Mouse (Mus musculus) brain, adult 10 weeks (tissue): ENCODE results near the gene Pafah2. TPM values are rescaled to one million over a fixed set of nuclear protein-coding genes. Genes with fewer than 3 reads are reported as not detected.

Experiments used
- polyA plus RNA-seq: library from polyadenylated mRNA; stranded (reverse); fragments of 350-450 nt; fragmentation: Illumina TruSeq; extraction: RNeasy Lipid Tissue Mini Kit (QIAGEN cat#74804); gene quantifications from one replicate; pipeline ENCODE4 v1.2.3, GENCODE M21; 2015; ENCODE audit warnings: low read depth, low replicate concordance

The Pafah2 gene
- 6.1 TPM for polyA plus RNA-seq

DNA sequence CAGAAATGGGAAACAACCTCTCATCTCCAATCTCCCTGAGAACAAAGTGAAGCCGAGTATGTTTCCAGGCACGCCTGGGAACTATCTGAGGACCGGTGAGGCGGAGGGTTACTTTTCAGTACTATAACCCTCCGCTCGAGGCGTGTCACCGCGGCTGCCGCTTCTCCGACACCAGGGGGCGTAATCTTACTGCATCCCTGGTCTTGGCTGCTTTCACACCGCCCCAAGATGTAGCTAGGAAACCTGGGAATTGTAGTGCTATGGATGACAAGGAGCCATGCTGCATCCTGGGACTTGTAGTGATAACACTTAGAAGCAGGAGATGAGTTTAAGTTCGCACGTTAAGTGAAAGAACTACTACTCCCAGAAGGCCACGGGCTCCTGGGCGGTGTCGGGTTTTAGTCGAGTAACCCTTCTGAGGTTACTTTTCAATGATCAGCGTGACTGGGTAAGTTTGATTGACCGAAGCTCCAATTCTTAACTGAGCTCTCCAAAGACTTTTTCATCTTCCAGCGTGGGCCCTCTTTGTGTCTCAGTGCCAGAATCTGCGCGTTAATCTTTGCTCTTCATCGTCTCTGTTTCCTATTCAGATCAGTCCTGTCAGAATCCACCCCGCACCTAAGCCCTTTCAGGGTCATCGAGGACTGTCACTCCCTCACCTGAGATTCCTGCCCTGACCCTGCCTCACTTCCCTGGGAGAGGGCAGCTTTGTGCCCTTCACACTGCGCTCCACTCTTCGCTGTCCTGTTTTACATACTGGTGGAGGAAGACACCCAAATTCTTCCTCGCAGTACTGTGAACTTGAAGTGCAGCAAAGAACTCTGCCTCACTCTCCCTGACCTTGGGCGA lies at the start of gene Pafah2:
TSS of gene Pafah2 (plus strand) at position 344 of the 849 bp plus-strand sequence.

DNA sequence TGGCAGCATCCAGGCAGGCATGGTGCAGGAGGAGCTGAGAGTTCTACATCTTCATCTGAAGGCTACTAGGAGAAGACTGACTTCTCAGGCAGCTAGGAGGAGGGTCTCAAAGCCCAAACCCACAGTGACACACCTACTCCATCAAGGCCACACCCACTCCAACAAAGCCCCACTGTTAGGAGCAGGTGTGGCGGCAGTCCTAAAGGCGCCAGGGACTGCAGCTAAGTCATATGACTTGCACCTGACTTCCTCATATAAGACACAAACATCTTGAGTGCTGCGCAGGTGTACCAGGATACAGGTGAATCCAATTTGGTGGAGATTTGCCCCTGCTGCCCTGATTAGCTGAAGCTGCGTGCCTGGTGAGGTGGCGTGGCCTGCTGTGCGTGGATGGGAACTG lies 12.4 kb upstream of the Pafah2 start, which contains the start of gene Extl1:
TSS of gene Extl1 (minus strand) at position 101 of the 400 bp plus-strand sequence.

DNA sequence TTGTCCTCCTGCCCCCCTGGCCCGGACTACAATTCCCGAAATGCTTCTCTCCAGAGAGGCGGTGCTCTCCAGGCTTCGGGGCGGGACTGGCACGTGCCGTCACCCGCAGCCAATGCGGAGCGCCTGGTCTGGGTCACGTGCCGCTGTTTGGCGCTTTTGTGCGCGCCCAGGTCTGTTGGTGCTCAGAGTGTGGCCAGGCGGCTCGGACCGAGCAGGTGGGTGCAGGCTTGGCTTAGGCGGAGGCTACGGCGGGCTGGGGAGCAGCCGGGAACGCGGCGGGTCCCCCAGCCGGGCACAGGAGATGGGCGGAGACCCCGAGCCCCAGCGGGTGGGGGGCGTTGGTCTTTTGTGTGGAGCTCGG lies 72.1 kb downstream of the Pafah2 start, which contains the start of gene Stmn1:
TSS of gene Stmn1 (plus strand) at position 106 of the 361 bp plus-strand sequence.

Other genes starting within 250 kb of the Pafah2 start
- gene Cep85, start 209.2 kb upstream of the Pafah2 start, polyA plus RNA-seq: 12.2 TPM
- not detected for gene Gm7534, start 193.3 kb upstream of the Pafah2 start, polyA plus RNA-seq
- gene Catsper4, start 168.9 kb upstream of the Pafah2 start, polyA plus RNA-seq: not detected
- 0.18 TPM for gene Cnksr1, start 157.9 kb upstream of the Pafah2 start, polyA plus RNA-seq
- gene E130218I03Rik, start 152.7 kb upstream of the Pafah2 start, polyA plus RNA-seq: not detected
- 12.3 TPM for gene Zfp593, start 150.7 kb upstream of the Pafah2 start, polyA plus RNA-seq
- gene Gm30191, start 149.4 kb upstream of the Pafah2 start, polyA plus RNA-seq: not detected
- 4.2 TPM for gene Grrp1, start 142.2 kb upstream of the Pafah2 start, polyA plus RNA-seq
- 11.7 TPM for gene Pdik1l, start 108.4 kb upstream of the Pafah2 start, polyA plus RNA-seq
- not detected for gene Trim63, start 81.2 kb upstream of the Pafah2 start, polyA plus RNA-seq
- not detected for gene Slc30a2, start 53.1 kb upstream of the Pafah2 start, polyA plus RNA-seq
- 32.5 TPM for gene Extl1, start 12.5 kb upstream of the Pafah2 start, polyA plus RNA-seq
- 1,473 TPM for gene Stmn1, start 72.0 kb downstream of the Pafah2 start, polyA plus RNA-seq
- gene Paqr7, start 100.4 kb downstream of the Pafah2 start, polyA plus RNA-seq: 74.5 TPM
- 0.37 TPM for gene Aunip, start 114.7 kb downstream of the Pafah2 start, polyA plus RNA-seq
- 76.0 TPM for gene Mtfr1l, start 139.1 kb downstream of the Pafah2 start, polyA plus RNA-seq
- gene Selenon, start 155.8 kb downstream of the Pafah2 start, polyA plus RNA-seq: 15.5 TPM